Mouse (Mus musculus) retina, postnatal 7 days (tissue): Measurements from ENCODE around the gene Gfod1.

ENCODE experiments used
- DNase-seq: peaks from one replicate; pipeline ENCODE4 v3.0.0-alpha.2; 2012; ENCODE audit warnings: low read depth, low spot score

Gfod1 gene

GRCm38 (mm10) chr13:43231965-43232860 lies 71.8 kb downstream of the Gfod1 start:
- DNase-seq: no peak

GRCm38 (mm10) chr13:43230842-43231241 lies 73.1 kb downstream of the Gfod1 start:
- no peak for DNase-seq

DNA sequence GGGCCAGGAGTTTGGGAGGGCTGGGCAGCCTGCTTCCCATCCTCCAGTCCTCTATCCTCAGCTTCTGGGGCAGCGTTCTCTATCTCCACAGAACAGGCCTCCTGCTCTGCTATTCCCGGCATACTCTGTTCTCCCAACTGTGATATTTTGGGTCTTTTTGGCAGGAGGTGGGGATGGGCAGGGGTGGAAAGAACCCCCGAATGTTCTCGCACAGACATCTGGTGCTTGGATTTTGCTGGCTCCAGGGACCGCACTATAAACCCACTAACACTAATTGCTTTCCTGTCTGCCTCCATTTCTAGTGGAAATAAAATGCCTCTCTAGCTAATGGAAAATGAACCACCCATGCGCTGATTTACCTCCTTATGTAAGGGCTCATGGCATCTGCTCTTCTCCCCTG lies 73.7 kb downstream of the Gfod1 start:
- no peak for DNase-seq

GRCm38 (mm10) chr13:43229767-43230166 lies 74.2 kb downstream of the Gfod1 start:
- DNase-seq: no peak

- DNase-seq: no peak
Observed at GRCm38 (mm10) chr13:43228141-43228540, 75.8 kb downstream of the Gfod1 start.

DNA sequence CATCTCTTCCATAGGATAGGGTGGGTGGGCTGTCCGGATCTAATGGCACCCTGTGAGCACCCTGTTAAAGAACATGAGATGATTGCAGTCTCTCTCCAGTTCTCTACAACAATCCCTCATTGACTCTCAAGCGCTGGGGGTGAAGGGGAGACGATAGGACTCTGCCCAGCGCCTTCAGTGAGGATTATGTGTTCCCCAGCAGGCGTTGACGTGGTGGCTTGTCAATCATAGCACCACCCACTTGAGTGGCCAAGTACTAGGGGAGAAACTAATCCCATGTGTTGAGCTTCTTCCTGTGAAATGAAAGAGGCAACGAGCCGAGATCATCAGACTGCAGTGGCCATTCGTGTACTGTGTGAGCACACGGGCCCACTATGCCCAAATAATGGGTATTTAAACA lies 77.9 kb downstream of the Gfod1 start:
- no peak for DNase-seq

DNA sequence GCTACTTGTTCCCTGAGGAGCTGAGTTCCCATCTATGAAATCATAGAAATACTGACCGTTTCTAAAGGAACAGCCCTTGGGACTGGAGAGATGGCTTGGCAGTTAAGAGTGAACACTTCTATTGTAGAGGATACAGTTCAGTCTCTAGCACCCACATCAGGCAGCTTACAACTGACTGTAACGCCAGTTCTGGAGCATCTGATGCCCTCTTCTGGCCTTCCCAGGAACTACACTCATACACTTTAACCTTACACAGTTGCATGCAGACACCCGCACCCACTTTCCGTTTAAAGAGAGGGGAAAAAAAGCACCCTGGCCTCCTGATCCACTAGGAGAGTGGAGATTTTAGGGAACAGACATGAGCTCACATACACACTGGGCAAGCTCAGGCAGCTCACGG lies 78.8 kb downstream of the Gfod1 start:
- no peak for DNase-seq

DNA sequence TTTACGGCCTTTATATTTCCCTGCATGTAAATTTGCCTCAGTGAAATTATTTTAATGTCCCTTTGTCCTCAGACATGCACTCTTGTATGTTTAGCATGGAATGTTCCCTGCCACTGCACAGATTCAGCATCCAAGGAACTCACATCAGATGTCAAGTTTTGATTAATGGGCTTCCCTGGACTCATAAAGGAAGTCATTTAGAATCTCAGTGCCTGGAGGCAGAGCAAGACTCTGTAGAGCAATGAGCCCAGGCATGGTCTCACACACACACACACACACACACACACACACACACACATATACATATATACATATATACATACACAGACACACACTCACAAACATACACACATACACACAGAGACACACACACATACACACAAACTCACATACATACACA lies 81.9 kb downstream of the Gfod1 start:
- no peak for DNase-seq

DNA sequence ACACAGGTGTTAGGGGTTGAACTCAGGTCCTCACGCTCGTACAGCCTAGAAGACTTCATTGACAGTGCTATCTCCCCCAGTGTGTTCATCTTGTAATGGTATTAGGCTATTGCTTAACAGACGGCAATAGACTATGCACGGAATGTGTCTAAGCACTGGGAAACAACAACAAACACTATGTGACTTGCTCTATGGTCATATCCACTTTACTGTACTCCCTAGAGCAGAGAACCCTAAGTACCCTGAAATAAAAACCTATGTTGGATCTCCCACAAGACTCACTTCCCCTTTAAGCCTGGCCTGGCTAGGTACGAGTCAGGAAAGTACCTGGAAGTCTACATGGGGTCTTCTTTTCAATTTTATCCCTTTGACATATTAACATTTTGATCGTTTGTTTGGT lies 82.7 kb downstream of the Gfod1 start:
- DNase-seq: no peak

DNA sequence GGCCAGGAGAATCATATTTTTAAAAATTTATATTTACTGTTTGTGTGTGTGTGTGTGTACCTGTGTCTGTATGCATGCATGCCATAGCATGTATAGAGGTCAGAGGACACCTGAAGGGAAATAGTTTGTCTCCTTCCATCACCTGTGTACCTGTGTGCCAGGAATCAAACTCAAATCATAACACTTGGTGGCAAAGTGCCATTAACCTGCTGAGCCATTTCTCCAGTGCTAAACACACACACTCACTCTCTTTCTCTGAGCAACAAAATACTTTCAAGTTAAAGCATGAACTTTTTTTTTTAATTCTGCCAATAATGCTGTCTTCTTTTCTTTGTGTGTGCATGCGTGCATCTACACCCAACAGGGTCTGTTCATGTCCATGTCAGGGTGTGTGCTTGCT lies 83.3 kb downstream of the Gfod1 start:
- DNase-seq: no peak

- DNase-seq: no peak
Observed at GRCm38 (mm10) chr13:43218764-43219163, 85.2 kb downstream of the Gfod1 start.

GRCm38 (mm10) chr13:43218284-43218683 lies 85.7 kb downstream of the Gfod1 start:
- no peak for DNase-seq

- DNase-seq: no peak
Observed at GRCm38 (mm10) chr13:43217686-43218085, 86.3 kb downstream of the Gfod1 start.

GRCm38 (mm10) chr13:43217059-43217458 lies 86.9 kb downstream of the Gfod1 start:
- no peak for DNase-seq

- no peak for DNase-seq
Observed at GRCm38 (mm10) chr13:43215994-43216706, 87.8 kb downstream of the Gfod1 start.

- DNase-seq: no peak
Observed at GRCm38 (mm10) chr13:43215144-43215993, 88.6 kb downstream of the Gfod1 start.

- no peak for DNase-seq
Observed at GRCm38 (mm10) chr13:43212338-43212737, 91.6 kb downstream of the Gfod1 start.

GRCm38 (mm10) chr13:43210956-43211355 lies 93.0 kb downstream of the Gfod1 start:
- DNase-seq: no peak

DNA sequence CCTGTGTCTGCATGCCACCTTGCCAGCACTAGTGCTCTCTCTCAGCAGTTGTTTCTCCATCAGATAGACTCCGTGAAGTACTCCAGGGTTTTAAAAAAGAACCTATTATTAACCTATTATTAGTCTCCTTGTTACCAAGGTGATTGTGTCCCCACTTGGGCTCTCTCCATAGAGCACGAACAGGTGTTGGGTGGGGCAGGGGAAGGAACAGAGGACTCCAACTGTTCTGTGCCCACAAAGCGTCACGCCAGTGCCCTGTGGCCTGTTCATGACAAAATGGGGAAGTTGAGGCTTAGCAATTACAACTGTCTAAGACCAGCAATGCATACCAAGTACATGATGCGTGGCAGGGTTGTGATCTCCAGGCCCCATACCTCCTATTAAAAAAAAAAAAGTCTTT lies 94.4 kb downstream of the Gfod1 start:
- no peak for DNase-seq

DNA sequence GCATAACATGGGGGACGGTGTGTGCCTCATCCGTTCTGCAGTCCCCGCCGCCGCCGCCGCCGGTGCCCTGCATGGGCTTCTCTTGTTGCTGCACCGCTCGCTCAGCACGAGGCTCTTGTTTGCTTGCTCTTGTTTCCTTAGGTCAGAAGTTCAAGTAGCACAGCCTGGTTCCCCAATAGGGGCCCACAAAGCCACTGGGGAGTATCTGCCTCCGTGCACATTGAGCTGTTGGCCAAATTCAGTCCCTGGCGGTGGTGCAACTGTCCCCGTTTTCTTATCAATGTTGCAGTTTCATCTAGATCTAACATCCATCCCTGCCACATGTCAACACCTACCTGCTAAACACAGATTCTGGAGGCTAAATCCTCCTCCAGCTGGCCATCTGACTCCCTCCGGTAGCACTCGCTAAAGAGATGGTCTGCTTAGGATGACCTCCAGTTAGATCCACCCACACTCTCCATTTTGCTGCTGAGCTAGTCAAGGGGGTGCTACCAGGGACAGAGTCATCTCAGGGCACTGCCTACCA lies 95.0 kb downstream of the Gfod1 start:
- DNase-seq: no peak

GRCm38 (mm10) chr13:43206118-43206683 lies 97.8 kb downstream of the Gfod1 start:
- DNase-seq: no peak
